Mouse (Mus musculus) kidney, embryonic 16.5 days (tissue): ENCODE results near the gene Gm17467. TPM values are rescaled to one million over a fixed set of nuclear protein-coding genes. Genes with fewer than 3 reads are reported as not detected.
"Not testable (repeated sequence)": the region's sequence is repeated elsewhere in the genome, so short reads cannot be mapped to it uniquely, and the experiment has no call there.

ENCODE experiments used
- ATAC-seq: fragments of 200-750 bp; cut with Nextera tagmentation; 2 replicates; pipeline ENCODE4 v1.8.0; 2017; ENCODE audit warnings: moderate TSS enrichment; ENCODE audit not compliant: low FRiP score, low TSS enrichment
- H3K27ac ChIP-seq: fragments of 300-500 bp; sonication (generic); 2 replicates; pipeline ENCODE4 v1.5.1; 2014; ENCODE audit warnings: low read length
- H3K27me3 ChIP-seq: fragments of 300-500 bp; sonication (generic); 2 replicates; pipeline ENCODE4 v1.6.1; 2014; ENCODE audit warnings: low read length, control low read depth, mixed read lengths; ENCODE audit not compliant: insufficient read depth
- H3K36me3 ChIP-seq: fragments of 300-500 bp; sonication (generic); 2 replicates; pipeline ENCODE4 v1.6.1; 2014; ENCODE audit warnings: low read length, control low read depth, mixed read lengths; ENCODE audit not compliant: insufficient read depth
- H3K4me1 ChIP-seq: fragments of 300-500 bp; sonication (generic); 2 replicates; pipeline ENCODE4 v1.6.1; 2014; ENCODE audit warnings: low read length, control low read depth, mixed read lengths; ENCODE audit not compliant: insufficient read depth
- H3K4me2 ChIP-seq: fragments of 300-500 bp; sonication (generic); replicated peaks from 2 replicates; pipeline ENCODE4 v1.6.1; 2014; ENCODE audit warnings: low read depth, low read length
- H3K4me3 ChIP-seq: fragments of 300-500 bp; sonication (generic); 2 replicates; pipeline ENCODE4 v1.5.1; 2014; ENCODE audit warnings: mild to moderate bottlenecking, low read length
- H3K9ac ChIP-seq: fragments of 300-500 bp; sonication (generic); replicated peaks from 2 replicates; pipeline ENCODE4 v1.6.1; 2014; ENCODE audit warnings: low read length
- H3K9me3 ChIP-seq: fragments of 300-500 bp; sonication (generic); 2 replicates; pipeline ENCODE4 v1.6.1; 2016; ENCODE audit warnings: low read length, control low read depth
- WGBS: fragments of 180-500 bp; shearing (Covaris S2); extraction: QIAGEN DNeasy Blood & Tissue Kit; methylation state at CpG from one replicate; pipeline ENCODE4 v1.1.7; 2014; 5-methylcytosine and 5-hydroxymethylcytosine counted together
- polyA plus RNA-seq: library from polyadenylated mRNA; unstranded; fragments of >200 nt; fragmentation: Nextera tagmentation; extraction: Ambion mirVana; gene quantifications from 2 replicates; pipeline ENCODE4 v1.2.1, GENCODE M21; 2015

Gm17467 gene
- not detected in 2 replicates for polyA plus RNA-seq

GRCm38 (mm10) chrX:123704691-123705090, at the start of gene Gm17467:
Gm17467 (minus strand) TSS chrX:123704791.
- H3K9me3 ChIP-seq, H3K4me2 ChIP-seq, H3K27ac ChIP-seq, ATAC-seq, H3K27me3 ChIP-seq, H3K4me1 ChIP-seq, H3K36me3 ChIP-seq, H3K4me3 ChIP-seq, H3K9ac ChIP-seq: not testable (repeated sequence)
- WGBS, result no CpG with 5 or more reads among the region's 3 CpGs

Other genes starting within 250 kb of the Gm17467 start
- gene Cldn34c2, start 123.1 kb downstream of the Gm17467 start, polyA plus RNA-seq, result not detected in 2 replicates
- gene Cldn34c3, start 88.9 kb upstream of the Gm17467 start, polyA plus RNA-seq, result not detected in 2 replicates